Mouse (Mus musculus) E14TG2a.4 (cell line): ENCODE data around the gene Tmem247.

Experiments
- H3K27me3 ChIP-seq: 2 replicates; pipeline ENCODE4 v1.6.1; 2014; ENCODE audit warnings: low read length, control low read depth; ENCODE audit not compliant: insufficient read depth
- H3K36me3 ChIP-seq: 2 replicates; pipeline ENCODE4 v1.6.1; 2014; ENCODE audit warnings: low read length, control low read depth; ENCODE audit not compliant: insufficient read depth
- H3K4me1 ChIP-seq: replicated peaks from 2 replicates; pipeline ENCODE4 v1.6.1; 2014; ENCODE audit warnings: low read depth, low read length, control low read depth
- H3K4me3 ChIP-seq: replicated peaks from 2 replicates; pipeline ENCODE4 v1.5.1; 2014; ENCODE audit warnings: mild to moderate bottlenecking, low read length
- H3K9me3 ChIP-seq: 2 replicates; pipeline ENCODE4 v1.6.1; 2014; ENCODE audit warnings: low read length, control low read depth
- CTCF ChIP-seq: conservative IDR thresholded peaks from 2 replicates; pipeline ENCODE4 v1.5.1; 2014; ENCODE audit warnings: low read length
- NANOG ChIP-seq: IDR thresholded peaks from 2 replicates; pipeline ENCODE4 v1.6.1; 2014; ENCODE audit warnings: borderline replicate concordance, low read length, mixed read lengths
- POU5F1 ChIP-seq: IDR thresholded peaks from 2 replicates; pipeline ENCODE4 v1.6.1; 2014; ENCODE audit warnings: low read length, borderline replicate concordance

Tmem247 gene

GRCm38 (mm10) chr17:86924679-86925078 is 7.5 kb downstream of the Tmem247 start:
- no peak overlapping the region for H3K4me3 ChIP-seq
- H3K9me3 ChIP-seq, result peaks cover 11% of the 10 kb centered on the region
- TF ChIP-seq NANOG (no peak), POU5F1 (no peak), CTCF (no peak)
- no peaks in the 10 kb centered on the region; the same call in 1 of the 2 replicates for H3K36me3 ChIP-seq
- peaks cover 18% of the 10 kb centered on the region for H3K4me1 ChIP-seq
- H3K27me3 ChIP-seq, result no peaks in the 10 kb centered on the region

- Histone ChIP-seq H3K4me3 (no peak overlapping the region), H3K27me3 (no peaks in the 10 kb centered on the region), H3K4me1 (peaks cover 28% of the 10 kb centered on the region), H3K9me3 (peaks cover 11% of the 10 kb centered on the region), H3K36me3 (no peaks in the 10 kb centered on the region; the same call in 1 of the 2 replicates)
- TF ChIP-seq NANOG (no peak), POU5F1 (peak; percentile 28; the same call in 1 of the 2 replicates)
Observed at GRCm38 (mm10) chr17:86926836-86927235, 9.7 kb downstream of the Tmem247 start.

- no peak for TF ChIP-seq CTCF
- TF ChIP-seq POU5F1, result no peak
- no peak for TF ChIP-seq NANOG
- Histone ChIP-seq H3K27me3 (0 out of 2 replicates have a peak, but pooled peaks cover under 1% of the 10 kb centered on the region), H3K4me3 (no peak overlapping the region), H3K36me3 (no peaks in the 10 kb centered on the region; the same call in 1 of the 2 replicates), H3K9me3 (peaks cover 11% of the 10 kb centered on the region), H3K4me1 (peaks cover 50% of the 10 kb centered on the region)
Observed at GRCm38 (mm10) chr17:86929355-86929754, 12.2 kb downstream of the Tmem247 start.

GRCm38 (mm10) chr17:86929981-86930380 is 12.8 kb downstream of the Tmem247 start:
- Histone ChIP-seq H3K27me3 (peaks cover 5% of the 10 kb centered on the region; the same call in 1 of the 2 replicates), H3K9me3 (peaks cover 11% of the 10 kb centered on the region), H3K4me3 (no peak overlapping the region), H3K36me3 (no peaks in the 10 kb centered on the region; the same call in 1 of the 2 replicates), H3K4me1 (peaks cover 44% of the 10 kb centered on the region)
- no peak for TF ChIP-seq POU5F1
- TF ChIP-seq CTCF, result no peak
- no peak for TF ChIP-seq NANOG

GRCm38 (mm10) chr17:86932896-86933295 is 15.7 kb downstream of the Tmem247 start:
- Histone ChIP-seq H3K4me1 (peaks cover 43% of the 10 kb centered on the region), H3K4me3 (peak overlapping the region; percentile 46), H3K27me3 (peaks cover 15% of the 10 kb centered on the region), H3K9me3 (no peaks in the 10 kb centered on the region), H3K36me3 (no peaks in the 10 kb centered on the region)
- TF ChIP-seq POU5F1 (no peak), NANOG (no peak), CTCF (no peak)

- H3K27me3 ChIP-seq, result peaks cover 28% of the 10 kb centered on the region
- H3K36me3 ChIP-seq, result no peaks in the 10 kb centered on the region
- H3K4me1 ChIP-seq, result peaks cover 45% of the 10 kb centered on the region
- H3K9me3 ChIP-seq, result no peaks in the 10 kb centered on the region
- TF ChIP-seq NANOG (no peak), POU5F1 (no peak), CTCF (no peak)
- H3K4me3 ChIP-seq, result no peak overlapping the region
Observed at GRCm38 (mm10) chr17:86937064-86937463, 19.9 kb downstream of the Tmem247 start.

- Histone ChIP-seq H3K9me3 (no peaks in the 10 kb centered on the region), H3K4me1 (peaks cover 40% of the 10 kb centered on the region), H3K4me3 (0 out of 2 replicates have a peak overlapping the region, but pooled peaks have one; percentile 4), H3K27me3 (peaks cover 32% of the 10 kb centered on the region), H3K36me3 (no peaks in the 10 kb centered on the region)
- TF ChIP-seq NANOG (no peak), POU5F1 (no peak), CTCF (no peak)
Observed at GRCm38 (mm10) chr17:86937497-86938155, 20.5 kb downstream of the Tmem247 start.

- TF ChIP-seq CTCF (no peak), NANOG (no peak), POU5F1 (no peak)
- Histone ChIP-seq H3K4me1 (peaks cover 37% of the 10 kb centered on the region), H3K27me3 (peaks cover 32% of the 10 kb centered on the region), H3K36me3 (no peaks in the 10 kb centered on the region), H3K9me3 (no peaks in the 10 kb centered on the region), H3K4me3 (no peak overlapping the region)
Observed at GRCm38 (mm10) chr17:86938683-86939082, 21.5 kb downstream of the Tmem247 start.

GRCm38 (mm10) chr17:86942112-86942511 is 25.0 kb downstream of the Tmem247 start:
- no peak for TF ChIP-seq NANOG
- TF ChIP-seq POU5F1, result no peak
- no peak for TF ChIP-seq CTCF
- H3K27me3 ChIP-seq, result peaks cover 23% of the 10 kb centered on the region
- H3K4me3 ChIP-seq, result no peak overlapping the region
- no peaks in the 10 kb centered on the region for H3K9me3 ChIP-seq
- peaks cover 52% of the 10 kb centered on the region for H3K4me1 ChIP-seq
- H3K36me3 ChIP-seq, result no peaks in the 10 kb centered on the region
